Mouse (Mus musculus): ENCODE data around the gene Ly86.
A peak's percentile ranks its signal among the peaks of the same experiment; 100 is the strongest.

The Ly86 gene

DNA sequence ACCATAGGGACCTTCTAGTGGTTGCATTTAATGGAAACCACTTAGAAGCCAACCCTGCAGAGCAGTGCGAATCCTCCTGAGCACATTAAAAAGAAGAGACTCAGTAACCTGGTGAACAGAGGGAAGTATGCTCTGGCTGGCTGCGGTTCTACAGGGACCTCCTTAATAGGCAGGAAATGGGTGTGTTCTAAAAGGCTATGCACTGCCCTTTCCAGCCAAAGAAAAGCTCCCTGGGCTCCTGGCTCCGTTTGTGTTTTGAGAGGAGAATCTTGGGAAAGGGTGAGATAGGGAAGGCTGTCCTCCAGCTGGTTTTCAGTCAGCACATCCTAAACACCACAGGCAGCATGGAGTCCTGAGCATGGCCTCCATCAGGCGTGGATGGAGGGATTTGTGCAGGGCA is 8.9 kb downstream of the Ly86 start:
- DNase-seq = no peak

DNA sequence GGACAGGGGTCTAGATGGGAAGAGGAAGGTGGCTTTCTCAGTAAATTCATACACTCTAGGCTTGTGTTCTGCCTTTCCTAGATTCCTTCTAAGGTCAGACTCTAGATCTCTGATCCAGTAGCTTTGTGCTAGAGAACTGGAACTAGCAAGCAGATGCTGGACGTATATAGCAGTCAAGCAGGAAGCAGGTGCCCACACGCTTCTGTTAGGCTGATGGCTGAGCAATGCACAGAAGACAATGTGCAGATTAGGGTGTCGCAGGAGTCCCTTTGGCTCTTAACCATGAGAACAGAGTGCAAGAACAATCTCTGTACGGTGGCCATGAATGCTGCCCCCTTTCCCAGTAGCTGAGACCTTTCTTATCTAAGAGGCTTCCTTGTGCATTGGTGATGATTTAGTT is 9.4 kb downstream of the Ly86 start:
- no peak for DNase-seq

DNA sequence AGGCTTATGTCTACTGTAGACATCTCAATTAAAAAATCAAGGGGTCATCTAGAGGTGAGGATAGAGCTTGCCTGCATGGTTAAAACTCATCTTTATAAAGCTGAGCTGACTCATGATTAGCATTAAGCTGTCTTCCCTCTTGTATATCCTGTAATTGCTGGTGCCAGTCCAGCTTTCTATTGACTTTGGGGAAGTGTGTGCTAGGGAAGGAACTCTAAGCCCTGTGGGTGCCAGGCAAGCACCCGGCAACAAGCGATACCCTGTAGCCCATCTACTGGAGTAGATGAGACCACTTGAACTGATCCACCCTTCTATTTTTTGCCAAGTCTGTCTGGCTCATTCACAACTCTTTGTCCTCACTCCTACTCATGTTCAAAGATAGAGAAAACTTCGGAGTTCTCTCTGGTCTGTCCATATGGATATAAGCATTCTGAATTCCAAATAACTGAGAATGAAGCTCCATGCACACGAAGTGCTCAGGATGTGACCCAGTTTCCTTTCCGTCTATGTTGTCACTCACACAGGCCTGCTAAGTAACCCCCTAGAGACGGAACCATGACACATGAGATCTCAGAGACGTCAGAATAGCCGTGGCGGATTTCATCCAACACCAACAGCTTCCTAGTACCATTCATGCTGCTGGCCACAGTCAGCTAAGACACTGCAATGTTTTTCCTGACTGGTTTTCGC is 10.8 kb downstream of the Ly86 start:
- no peak for DNase-seq

DNA sequence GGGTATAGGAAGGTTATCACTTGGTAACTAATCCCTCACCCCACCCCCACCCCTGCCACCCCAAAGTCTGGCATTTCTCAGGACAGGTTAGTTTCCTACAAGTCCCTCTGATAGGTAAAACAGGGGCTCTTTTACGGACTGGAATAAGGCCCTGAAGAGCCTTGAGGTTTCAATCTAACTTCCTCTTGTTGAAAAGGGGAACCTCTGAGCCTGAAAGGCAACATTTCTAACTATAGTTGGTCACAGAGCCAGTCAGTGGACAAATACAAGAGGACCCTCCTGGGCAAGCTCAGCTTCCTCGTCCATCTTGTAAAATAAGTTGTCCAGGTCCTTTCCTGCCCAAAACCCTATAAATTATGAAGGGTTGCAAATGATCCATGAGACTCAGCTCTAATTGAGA is 11.5 kb downstream of the Ly86 start:
- no peak for DNase-seq

DNA sequence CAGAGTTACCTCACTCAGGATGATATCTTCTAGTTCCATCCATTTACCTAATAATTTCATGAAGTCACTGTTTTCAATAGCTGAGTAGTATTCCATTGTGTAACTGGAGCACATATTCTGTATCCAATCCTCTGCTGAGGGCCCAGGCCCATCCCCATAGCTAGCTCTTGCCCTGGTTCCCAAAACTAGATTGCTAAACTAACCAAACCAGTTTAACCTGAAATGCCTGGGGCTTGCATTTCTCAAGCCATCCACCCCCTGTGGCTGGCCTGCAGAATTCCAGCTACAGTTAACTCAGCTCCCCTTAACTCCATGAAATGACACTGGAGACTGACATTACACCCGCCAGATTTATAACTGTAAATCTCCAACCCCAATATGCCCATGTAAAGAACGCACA is 13.1 kb downstream of the Ly86 start:
- DNase-seq = no peak

DNA sequence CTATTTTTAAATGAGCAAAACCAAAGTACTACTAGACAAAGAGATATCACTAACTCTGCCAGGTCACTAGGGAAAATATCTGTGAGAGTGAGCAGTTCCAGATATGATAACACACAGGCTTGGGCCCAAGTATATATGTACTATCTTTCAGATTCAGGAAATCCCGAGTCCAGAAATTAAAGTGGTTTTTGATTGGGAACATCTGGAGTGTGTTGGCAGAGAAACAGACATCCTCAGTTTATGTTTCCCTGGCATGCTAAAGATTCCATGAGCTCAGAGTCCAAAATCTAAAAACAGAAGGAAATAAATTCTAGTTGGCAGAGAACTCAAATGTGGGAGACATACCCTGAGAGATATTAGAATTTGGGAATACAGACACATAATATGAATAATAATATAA is 16.2 kb downstream of the Ly86 start:
- DNase-seq = no peak

DNA sequence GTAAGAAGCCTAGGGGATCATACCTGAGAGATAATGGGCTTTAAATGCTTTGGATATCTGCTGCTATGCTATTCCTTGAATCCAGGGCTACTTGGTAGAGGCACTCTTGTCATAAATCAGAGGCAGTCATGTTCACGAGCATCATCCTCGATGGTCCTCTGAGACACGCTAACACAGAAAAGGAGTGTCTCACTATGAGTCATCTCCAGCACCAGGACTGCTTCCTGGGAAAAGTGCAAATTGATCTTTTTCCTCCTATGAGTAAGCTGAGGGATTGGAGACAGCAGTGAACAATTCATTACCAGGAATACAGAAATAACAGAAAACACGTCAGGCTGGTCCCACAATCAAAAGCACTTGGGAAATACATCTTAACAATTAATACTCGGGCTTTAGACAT is 19.3 kb downstream of the Ly86 start:
- no peak for DNase-seq

DNA sequence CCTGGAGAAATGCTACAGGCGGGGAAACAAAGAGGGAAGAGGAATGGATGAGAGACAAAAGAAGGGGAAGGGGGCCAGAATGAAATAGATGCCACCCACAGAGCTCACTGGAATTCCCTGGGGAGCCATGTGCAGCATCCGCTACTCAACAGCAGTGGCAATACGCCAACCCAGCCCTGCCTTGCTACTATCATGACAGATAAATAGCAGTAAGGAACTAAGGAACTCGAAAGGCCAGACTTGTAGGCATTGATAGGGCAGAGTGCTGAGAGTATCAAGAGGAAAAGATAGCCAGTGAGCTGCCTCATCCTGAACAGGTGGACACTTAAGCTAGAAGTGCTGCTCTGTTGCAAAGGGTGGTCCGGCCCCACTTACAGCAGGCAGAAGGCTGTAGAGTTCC is 31.4 kb downstream of the Ly86 start:
- DNase-seq = peak in 1 of 2 experiments; percentile 9

DNA sequence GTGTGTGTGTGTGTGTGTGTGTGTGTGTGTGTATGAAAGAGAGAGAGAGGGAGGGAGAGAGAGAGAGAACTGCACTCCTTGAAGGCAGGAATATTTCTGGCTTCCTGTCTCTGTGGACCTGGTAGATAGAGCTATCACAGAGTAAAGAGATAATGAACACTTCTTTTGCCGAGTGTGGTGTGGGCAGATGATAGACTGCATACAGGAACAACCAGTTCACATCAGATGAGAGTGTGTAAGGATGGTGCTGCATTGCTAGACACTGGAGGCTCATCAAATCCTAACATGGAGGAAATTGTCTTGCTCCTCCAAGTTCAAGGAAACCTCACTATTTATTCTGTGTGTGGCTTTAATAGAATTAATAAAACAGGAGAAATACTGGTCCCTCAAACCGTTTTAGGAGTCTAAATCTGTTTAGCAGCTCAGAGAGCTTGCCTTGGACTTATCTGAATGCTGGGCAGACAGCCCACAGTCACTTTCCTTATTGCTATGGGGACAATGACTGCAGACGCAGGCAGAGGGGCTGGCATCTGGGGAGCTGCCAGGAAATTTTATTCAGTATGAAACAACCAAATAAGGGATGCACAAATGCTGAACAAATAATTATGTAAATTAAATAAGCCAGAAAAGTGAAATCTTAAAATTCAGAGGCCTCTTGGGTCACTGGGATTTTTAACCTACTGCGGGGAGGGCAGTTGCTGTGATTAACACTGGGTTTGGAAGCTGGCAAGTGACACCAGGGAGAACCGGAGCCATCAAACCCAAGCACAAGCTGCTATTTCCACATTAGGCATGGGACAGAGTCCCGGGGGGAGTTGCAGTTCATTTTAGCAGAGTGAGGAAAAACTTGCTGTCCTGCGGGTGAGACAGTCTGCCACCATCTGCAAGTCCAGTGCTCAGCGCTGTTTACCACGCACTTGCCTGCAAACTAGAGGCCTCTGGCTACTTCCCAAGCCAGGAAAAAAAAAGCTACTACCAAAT is 43.5 kb downstream of the Ly86 start:
- DNase-seq = peak; percentile 56 to 58

DNA sequence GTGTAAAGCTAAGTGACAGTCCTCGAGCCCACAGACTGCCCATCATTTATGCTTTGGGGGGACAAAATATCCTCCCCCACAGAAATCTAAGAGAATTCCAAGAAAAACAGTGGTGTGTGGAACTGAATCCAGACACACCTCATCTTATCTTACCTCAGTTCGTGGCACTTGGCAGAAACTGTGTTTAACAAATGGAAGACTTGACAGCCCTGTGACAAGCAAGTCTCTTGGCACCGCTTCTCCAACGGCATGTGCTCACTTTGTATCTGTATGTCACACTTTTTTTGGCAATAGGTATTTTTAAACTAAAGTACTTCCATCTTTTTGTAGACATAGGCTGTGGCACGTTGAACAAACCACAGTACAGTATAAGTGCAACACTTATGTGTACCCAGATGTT is 44.3 kb downstream of the Ly86 start:
- no peak for DNase-seq

DNA sequence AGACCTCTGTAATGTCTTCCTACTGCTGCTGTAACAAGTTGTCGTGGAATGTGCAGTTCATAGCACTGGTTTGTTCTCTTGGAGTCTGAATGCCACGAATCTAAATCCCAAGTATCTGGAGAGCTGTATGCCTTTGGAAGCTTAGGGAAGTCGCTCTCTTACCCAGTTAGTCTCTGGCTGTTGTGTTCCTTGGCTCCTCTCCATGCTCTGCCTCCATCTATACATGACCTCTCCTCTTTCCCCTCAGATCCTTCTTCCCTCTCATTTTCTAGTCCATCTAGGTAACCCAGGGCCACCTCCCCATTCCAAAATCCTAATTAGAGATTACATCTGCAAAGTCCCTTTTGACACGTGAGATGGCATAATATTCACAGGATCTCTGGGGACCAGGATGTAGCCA is 53.8 kb downstream of the Ly86 start:
- DNase-seq = no peak

DNA sequence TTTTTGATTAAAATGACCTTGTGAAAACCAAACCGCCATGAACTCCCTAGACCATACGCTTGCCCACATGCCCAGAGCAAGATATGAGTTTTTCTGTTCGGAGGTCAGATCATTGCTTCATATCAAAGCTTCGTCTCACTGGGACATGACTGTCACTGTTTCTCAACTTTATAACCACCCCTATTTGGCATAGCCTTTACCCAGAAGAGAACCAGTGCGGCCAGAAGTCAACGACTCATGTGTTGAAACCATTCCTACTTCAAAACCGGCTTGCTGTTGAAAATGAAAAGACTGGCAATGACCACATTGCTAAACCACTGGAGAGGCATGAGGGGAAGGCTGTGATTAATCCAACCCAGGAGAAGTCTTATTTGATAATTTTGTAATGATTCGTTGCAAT is 54.3 kb downstream of the Ly86 start:
- no peak for DNase-seq

DNA sequence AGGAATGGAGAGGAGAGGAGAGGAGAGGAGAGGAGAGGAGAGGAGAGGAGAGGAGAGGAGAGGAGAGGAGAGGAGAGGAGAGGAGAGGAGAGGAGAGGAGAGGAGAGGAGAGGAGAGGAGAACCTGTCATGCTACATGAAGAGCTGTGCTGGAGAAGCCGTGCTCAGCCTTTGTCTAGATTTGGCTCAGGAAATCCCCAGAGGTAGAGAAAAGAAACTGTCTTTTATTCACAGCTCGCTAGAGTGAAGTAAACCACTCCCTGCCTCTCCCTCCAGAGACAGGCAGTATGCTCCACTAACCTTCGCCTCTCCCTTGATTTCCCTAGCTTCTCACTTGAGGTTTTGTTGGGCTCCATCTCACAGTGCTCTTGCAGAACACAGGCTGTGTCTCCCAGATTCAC is 57.4 kb downstream of the Ly86 start:
- DNase-seq = no peak

DNA sequence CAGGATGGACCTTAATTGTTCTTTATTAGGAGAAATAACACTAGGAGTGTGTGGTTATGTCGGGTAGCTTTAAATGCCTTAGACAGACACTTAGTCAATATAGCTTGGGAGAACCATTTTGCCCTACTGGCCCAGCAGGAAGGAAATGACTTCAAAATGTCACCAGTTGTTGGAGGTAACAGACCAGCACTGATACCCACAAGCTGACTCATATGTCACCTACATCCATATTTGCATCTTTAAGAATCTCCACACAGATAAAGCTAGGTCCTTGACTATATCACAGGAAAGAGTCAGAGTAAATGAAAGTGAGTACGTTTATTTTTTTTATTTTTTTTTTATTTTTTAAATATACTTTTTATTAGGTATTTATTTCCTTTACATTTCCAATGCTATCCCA is 58.7 kb downstream of the Ly86 start:
- no peak for DNase-seq

DNA sequence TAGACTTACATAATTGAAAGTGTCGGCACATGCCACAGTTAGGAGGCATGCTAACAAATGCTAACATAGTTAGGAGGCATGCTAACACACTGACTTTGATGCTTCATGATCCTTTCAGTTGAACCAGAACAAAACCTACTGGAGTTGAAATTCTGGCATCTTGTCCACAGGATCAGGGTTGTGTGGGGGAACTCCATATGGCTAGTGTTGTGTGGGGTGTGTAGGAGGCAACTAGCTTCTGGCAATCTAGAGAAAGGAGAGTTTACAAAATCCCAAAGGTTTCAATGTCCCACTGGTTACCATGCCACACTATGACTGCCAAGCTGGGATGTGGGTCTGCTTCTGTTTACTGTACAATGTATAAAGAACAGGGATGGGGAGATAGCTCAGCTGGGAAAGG is 70.7 kb downstream of the Ly86 start:
- no peak for DNase-seq

DNA sequence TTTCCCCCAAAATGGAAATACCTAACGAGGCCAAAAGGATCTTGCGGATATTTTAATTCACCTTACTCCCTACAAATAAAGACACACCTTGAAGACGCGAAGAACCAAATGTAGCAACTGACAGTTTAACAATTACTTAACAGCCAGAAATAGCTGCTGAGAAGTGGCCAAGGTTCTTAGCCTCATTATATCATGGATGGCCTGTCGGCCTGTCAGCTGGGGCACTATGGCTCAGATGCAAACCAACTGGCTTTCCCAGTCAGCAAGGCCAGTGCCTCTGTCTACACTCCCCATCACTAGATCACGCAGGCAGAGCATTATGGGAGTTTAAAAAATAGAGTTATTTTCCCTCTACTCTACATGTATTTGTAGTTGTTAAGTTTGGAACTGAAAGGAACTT is 78.4 kb downstream of the Ly86 start:
- no peak for DNase-seq

DNA sequence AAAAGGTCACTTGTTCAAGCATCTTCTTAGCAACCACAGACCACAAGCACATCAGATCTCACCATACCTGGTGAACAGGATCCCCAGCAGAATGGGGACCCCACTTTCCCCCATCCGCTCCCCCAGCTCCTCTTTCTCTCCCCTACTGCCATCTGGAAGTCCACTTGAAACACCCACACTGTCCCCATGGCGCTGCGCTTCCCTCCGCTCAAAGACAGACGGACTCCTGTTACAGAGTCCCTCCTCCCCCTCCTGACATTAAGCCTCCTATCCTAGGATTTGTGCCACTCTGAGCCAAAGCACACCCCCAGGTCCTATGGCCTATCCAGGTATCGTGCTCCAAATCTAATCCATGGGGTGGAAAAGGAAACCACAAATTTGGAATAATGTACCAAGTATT is 79.9 kb downstream of the Ly86 start:
- no peak for DNase-seq

DNA sequence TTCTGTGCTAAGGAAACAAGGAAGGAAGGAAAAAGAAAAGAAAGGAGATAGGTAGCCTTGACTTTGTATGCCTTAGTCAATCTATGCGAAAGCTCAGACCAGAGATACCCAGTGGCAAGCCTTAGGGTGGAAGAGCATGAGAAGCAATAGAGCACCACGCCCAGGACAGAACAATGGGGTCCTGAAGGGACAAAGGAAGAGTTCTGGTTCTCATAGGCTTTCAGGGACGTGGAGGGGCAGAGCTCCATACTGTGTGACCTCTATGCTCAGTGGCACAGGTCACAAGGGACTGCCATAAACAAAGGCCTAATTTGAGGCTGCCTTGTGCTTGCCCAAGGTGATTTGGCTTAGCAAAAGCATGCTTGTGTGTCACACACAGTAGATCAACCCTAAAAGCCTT is 80.4 kb downstream of the Ly86 start:
- no peak for DNase-seq

DNA sequence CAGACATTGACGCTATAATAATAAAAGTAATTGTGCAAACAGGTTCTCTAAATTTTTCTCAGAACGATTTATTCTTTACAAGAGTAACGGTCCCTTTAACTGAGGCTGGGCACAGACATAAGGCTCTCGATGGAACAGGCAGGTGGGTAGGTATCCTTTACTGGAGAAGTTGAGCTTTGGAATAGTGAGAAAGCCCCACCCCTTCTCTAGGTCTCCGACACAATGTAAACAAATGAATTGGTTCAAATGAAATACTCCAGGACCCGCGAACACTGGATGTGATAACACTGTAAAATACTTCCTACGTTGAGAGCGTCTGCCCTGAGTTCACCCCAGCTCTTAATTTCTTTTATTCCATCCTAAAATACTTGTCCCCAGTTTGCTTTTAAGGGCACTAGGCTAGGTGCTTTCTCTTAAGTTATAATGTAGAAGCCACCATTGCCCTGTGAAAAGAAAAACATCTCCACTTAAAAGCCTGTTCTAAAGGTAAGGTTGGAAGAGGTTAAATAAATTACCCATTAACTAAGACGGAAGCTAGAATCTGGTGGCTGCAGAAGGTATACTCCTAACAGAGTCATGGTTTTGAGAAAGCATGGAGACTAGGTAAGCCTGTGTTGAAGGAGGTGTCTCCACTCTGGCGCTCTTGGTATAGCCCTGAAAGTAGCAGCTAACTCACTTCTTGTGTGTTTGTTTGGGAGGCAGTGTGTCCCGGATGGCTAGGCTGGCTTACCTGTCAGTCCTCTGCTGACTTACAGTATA is 81.7 kb downstream of the Ly86 start:
- DNase-seq = no peak

DNA sequence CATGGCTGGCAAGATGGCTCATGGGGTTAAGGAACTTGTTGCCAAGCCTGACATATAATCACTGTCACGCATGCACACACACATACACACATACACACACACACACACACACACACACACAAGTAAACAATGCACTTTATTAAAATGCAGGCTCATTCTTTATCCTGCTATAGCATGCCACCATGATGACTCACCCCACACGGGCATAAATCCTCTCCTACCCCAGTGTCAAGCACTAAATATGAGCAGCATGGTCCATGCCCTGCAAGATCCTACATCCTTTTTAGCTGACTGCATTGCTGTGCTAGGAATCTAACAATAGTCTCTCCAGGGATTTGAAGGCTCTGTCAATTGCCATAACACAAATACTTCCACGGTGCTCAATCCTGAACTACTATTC is 83.5 kb downstream of the Ly86 start:
- DNase-seq = no peak

DNA sequence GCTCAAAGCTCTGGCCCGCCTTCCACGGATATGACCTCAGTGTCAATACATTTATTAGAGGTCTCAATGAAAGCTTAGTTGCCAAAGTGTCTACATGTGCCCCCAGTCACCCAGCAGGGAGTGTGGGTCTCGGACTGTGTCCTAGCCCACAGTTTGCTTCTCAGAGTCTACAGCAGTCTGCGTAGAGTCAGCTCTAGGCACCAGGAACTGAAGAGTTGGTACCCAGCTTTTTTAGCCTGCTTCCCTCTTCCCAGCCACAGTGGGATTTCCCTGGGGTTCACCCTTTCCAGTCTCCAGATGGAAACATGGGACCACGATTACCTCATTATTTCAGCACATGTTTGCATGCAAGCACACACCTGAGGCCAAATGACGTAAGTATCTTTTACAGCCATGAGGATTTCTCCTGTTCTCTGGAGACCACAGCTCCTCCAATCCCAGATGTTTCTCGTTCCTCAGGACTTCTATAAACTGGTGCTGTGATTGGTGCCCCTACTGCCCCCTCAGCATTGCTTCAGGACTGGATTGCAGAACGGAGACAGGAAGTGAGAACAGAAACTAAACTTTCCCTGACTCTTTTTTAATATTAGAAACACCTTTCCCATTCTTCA is 84.8 kb downstream of the Ly86 start:
- DNase-seq = no peak

DNA sequence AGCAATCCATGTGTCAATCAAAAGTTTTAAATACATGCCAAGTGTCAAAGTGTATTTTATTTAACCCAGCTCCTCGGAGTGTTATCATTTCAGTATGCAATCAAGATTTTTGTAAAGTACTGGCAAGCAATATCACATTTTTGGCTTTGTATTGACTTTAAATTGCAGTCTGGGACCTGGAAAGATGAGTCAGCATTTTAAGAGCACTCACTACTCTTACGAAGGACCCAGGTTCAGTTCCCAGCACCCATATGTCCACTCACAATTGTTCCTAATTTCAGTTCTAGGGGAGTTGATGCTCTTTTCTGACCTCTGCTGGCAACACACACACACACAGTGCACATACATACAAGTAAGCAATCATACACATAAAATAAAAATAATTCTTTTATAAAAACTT is 86.7 kb downstream of the Ly86 start:
- DNase-seq = no peak

DNA sequence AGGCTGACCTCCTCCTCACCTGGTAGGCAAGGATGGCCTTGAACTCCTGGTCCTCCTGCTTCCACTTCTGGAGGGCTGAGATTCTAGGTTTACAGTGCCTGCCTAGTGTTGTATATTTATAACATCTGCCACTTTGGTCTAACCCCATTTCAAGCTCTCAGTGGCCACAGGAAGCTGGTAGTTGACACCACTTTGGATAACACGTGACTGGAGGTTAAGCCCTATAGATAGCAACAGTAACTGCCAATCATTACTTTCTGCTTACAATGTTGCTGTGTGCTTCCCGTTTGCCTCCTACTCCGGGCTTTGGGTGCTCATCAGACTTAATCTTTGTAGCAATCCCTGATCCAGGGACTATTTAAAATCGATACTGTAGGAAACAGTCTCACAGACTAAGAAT is 87.6 kb downstream of the Ly86 start:
- no peak for DNase-seq
